Mouse (Mus musculus) cerebellum, adult 2 months (tissue): ENCODE results near the gene Timd2.

Source experiments
- CTCF ChIP-seq: fragments of 200-500 bp; IDR thresholded peaks from 2 replicates; pipeline ENCODE4 v1.5.1; 2011; ENCODE audit warnings: low read depth, mild to moderate bottlenecking, control low read depth, low read length, moderate library complexity, borderline replicate concordance; ENCODE audit not compliant: insufficient read depth
- POLR2A ChIP-seq: fragments of 200-500 bp; IDR thresholded peaks from 2 replicates; pipeline ENCODE4 v1.6.1; 2011; ENCODE audit warnings: low read length, control low read depth, borderline replicate concordance; ENCODE audit not compliant: insufficient read depth

DNA sequence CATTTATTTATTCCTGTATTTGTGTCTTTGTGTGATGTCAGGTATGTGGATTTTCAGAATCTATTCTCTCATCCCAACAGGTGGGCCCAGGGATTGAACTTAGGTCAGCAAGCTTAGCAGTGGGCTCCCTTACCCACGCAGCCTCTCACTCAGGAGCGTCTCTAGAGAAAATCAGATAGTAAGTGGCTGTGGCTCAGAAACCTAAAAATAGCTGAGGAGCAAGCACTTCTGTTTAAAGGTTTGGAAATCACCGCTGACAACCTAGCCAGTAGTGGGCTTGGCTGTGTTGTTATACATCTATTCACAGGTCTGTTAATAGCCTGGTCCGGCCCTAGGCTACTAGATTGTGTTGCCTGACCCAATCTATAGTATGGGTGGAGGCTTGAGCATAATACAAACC, 23.1 kb downstream of the Timd2 start:
- no peak for TF ChIP-seq CTCF
- no peak for TF ChIP-seq POLR2A
